Mouse (Mus musculus): ENCODE results near the gene Pip4k2a. TPM values are rescaled to one million over a fixed set of nuclear protein-coding genes. Genes with fewer than 3 reads are reported as not detected.

Pip4k2a gene
- polyA plus RNA-seq, 1 experiment from 2014 or later: 8.3 TPM

DNA sequence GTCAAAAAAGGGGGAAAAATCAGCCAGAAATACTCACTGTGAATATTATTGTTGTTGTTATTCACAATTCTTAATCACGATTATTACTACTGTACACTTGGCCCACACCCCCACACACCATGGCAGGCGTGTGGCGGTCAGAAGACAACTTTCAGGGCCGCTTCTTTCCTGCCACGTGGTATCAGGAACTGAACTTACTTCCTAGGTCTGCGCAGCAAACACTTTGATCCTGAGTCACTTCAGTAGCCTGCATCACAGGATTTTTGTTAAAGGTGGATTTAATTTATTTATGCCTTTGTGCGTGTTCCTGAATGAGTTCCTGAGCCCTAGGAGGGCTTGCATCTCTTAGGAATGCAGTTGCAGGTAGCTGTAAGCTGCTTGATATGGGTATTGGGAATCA, 49.2 kb downstream of the Pip4k2a start:
- Histone ChIP-seq H3K27ac (no peak overlapping the region), H3K4me3 (replicated peaks) (no peak overlapping the region), H3K9me3 (no peaks in the 10 kb centered on the region), H3K4me1 (replicated peaks) (no peaks in the 10 kb centered on the region), H3K27me3 (no peaks in the 10 kb centered on the region), H3K4me2 (replicated peaks) (no peak overlapping the region), H3K9ac (replicated peaks) (no peak overlapping the region), H3K36me3 (no peaks in the 10 kb centered on the region)
- 89% methylated on average over 7 of the region's 7 CpGs for WGBS
- no peak for ATAC-seq

GRCm38 (mm10) chr2:18947669-18948459, 50.1 kb downstream of the Pip4k2a start:
- H3K4me3 ChIP-seq (replicated peaks): no peak overlapping the region
- H3K27ac ChIP-seq: no peak overlapping the region
- H3K4me1 ChIP-seq (replicated peaks): no peaks in the 10 kb centered on the region
- 74% methylated on average over 7 of the region's 7 CpGs for WGBS
- H3K9ac ChIP-seq (replicated peaks): no peak overlapping the region
- H3K9me3 ChIP-seq: no peaks in the 10 kb centered on the region
- ATAC-seq: no peak
- no peaks in the 10 kb centered on the region for H3K36me3 ChIP-seq
- H3K27me3 ChIP-seq: no peaks in the 10 kb centered on the region
- no peak overlapping the region for H3K4me2 ChIP-seq (replicated peaks)

- Histone ChIP-seq H3K27ac (no peak overlapping the region), H3K4me3 (replicated peaks) (no peak overlapping the region), H3K9ac (replicated peaks) (no peak overlapping the region), H3K9me3 (no peaks in the 10 kb centered on the region), H3K27me3 (no peaks in the 10 kb centered on the region), H3K4me1 (replicated peaks) (peaks cover 8% of the 10 kb centered on the region; the same call in 1 of the 2 replicates), H3K4me2 (replicated peaks) (no peak overlapping the region), H3K36me3 (no peaks in the 10 kb centered on the region)
- WGBS: 42% methylated on average over 1 of the region's 1 CpGs
- no peak for ATAC-seq
Measured at GRCm38 (mm10) chr2:18945438-18945837, 52.5 kb downstream of the Pip4k2a start.

DNA sequence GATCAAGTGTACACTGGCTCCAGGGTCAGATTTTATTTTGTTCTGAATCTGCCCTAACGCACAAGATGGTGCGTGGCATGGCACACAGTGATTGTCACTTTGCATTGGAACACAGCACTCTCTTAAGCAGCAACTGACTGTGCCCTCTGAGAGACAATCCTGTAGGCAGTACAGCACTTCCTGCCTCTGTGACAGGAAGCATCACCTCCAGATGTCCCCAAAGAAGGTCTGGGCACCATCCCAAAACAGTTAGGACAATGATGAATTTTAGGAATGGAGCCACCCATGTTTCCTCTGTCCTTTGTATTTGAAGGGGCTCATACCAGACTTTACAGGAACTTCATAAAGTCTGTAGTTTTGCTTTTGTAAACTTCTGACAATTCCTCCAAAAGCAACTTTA, 54.0 kb downstream of the Pip4k2a start:
- no peak for ATAC-seq
- H3K36me3 ChIP-seq: no peaks in the 10 kb centered on the region
- H3K4me3 ChIP-seq (replicated peaks): no peak overlapping the region
- H3K4me1 ChIP-seq (replicated peaks): peaks cover 21% of the 10 kb centered on the region
- H3K27ac ChIP-seq: no peak overlapping the region
- 98% methylated on average over 2 of the region's 2 CpGs for WGBS
- H3K27me3 ChIP-seq: no peaks in the 10 kb centered on the region
- H3K9ac ChIP-seq (replicated peaks): no peak overlapping the region
- no peaks in the 10 kb centered on the region for H3K9me3 ChIP-seq
- H3K4me2 ChIP-seq (replicated peaks): no peak overlapping the region

DNA sequence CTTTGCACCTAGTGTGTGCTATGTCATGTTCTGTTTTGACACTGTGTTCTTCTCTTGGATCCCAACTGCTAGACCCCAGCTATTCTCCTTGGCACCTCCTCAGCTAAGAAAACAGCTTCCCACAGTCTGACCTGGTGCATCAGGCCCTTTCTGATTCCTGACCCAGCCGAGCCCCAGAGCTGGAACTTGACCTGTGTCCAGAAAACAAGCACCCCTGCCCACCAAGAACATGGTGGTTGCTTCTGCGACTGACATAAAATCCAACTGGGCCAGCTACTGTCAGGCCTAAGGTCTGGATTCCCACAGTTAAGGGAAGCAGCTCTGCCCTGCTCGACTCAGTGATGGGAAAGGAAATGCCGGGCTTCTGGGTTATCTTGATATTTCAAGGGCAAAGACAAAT, 54.6 kb downstream of the Pip4k2a start:
- Histone ChIP-seq H3K27me3 (no peaks in the 10 kb centered on the region), H3K36me3 (no peaks in the 10 kb centered on the region), H3K4me1 (replicated peaks) (peaks cover 25% of the 10 kb centered on the region), H3K27ac (no peak overlapping the region), H3K9me3 (no peaks in the 10 kb centered on the region), H3K9ac (replicated peaks) (no peak overlapping the region), H3K4me2 (replicated peaks) (no peak overlapping the region), H3K4me3 (replicated peaks) (no peak overlapping the region)
- WGBS: 81% methylated on average over 4 of the region's 4 CpGs
- ATAC-seq: no peak

- WGBS: 80% methylated on average over 12 of the region's 12 CpGs
- no peaks in the 10 kb centered on the region for H3K36me3 ChIP-seq
- peaks cover 34% of the 10 kb centered on the region for H3K4me1 ChIP-seq (replicated peaks)
Measured at GRCm38 (mm10) chr2:18940693-18941270, 57.1 kb downstream of the Pip4k2a start.

DNA sequence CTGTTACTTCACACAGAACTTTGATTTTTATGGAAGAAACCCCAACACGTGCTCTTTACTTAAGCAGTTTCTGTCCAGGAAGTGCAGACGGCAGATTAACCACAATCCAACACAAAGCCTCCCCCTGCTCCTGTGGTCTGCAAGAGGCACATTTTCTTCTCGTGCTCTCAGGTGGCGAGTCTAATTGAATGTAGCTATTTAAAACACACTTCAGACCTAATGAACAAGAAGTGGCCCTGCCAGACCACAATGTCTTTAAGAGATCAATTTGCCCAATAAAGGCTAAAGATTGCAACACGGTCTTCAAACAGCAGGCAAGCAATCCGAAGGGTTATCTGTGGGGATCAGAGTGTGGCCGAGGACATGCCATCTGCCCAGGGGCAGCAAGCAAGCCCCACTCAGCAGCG, 59.0 kb downstream of the Pip4k2a start:
- H3K27me3 ChIP-seq: no peaks in the 10 kb centered on the region
- WGBS: 12% methylated on average over 8 of the region's 8 CpGs
- H3K27ac ChIP-seq: no peak overlapping the region
- H3K4me1 ChIP-seq (replicated peaks): peaks cover 37% of the 10 kb centered on the region
- no peaks in the 10 kb centered on the region for H3K9me3 ChIP-seq
- no peaks in the 10 kb centered on the region for H3K36me3 ChIP-seq
- no peak for ATAC-seq
- H3K4me3 ChIP-seq (replicated peaks): no peak overlapping the region
- 0 out of 2 replicates have a peak overlapping the region, but pooled peaks have one; percentile 20 for H3K9ac ChIP-seq (replicated peaks)
- no peak overlapping the region for H3K4me2 ChIP-seq (replicated peaks)

More at GRCm38 (mm10) chr2:18940693-18941270, 57.1 kb downstream of the Pip4k2a start:
- H3K4me2 ChIP-seq (replicated peaks): no peak overlapping the region
- no peaks in the 10 kb centered on the region for H3K27me3 ChIP-seq
- H3K4me3 ChIP-seq (replicated peaks): no peak overlapping the region
- H3K9me3 ChIP-seq: no peaks in the 10 kb centered on the region
- ATAC-seq: no peak
- no peak overlapping the region for H3K27ac ChIP-seq
- H3K9ac ChIP-seq (replicated peaks): no peak overlapping the region

- ATAC-seq: no peak
- no peak overlapping the region for H3K27ac ChIP-seq
- no peak overlapping the region for H3K4me3 ChIP-seq (replicated peaks)
- H3K36me3 ChIP-seq: no peaks in the 10 kb centered on the region
- H3K4me2 ChIP-seq (replicated peaks): no peak overlapping the region
- H3K9me3 ChIP-seq: no peaks in the 10 kb centered on the region
- H3K27me3 ChIP-seq: no peaks in the 10 kb centered on the region
- WGBS: 30% methylated on average over 1 of the region's 1 CpGs
- H3K4me1 ChIP-seq (replicated peaks): peaks cover 44% of the 10 kb centered on the region
- no peak overlapping the region for H3K9ac ChIP-seq (replicated peaks)
Measured at GRCm38 (mm10) chr2:18938232-18938631, 59.7 kb downstream of the Pip4k2a start.

- no peak for ATAC-seq
- Histone ChIP-seq H3K9me3 (no peaks in the 10 kb centered on the region), H3K27me3 (no peaks in the 10 kb centered on the region), H3K4me2 (replicated peaks) (no peak overlapping the region), H3K36me3 (no peaks in the 10 kb centered on the region), H3K27ac (no peak overlapping the region), H3K4me1 (replicated peaks) (peaks cover 47% of the 10 kb centered on the region), H3K4me3 (replicated peaks) (no peak overlapping the region), H3K9ac (replicated peaks) (no peak overlapping the region)
- 77% methylated on average over 2 of the region's 2 CpGs for WGBS
Measured at GRCm38 (mm10) chr2:18937611-18938010, 60.3 kb downstream of the Pip4k2a start.

- ATAC-seq: no peak
- Histone ChIP-seq H3K27me3 (no peaks in the 10 kb centered on the region), H3K36me3 (no peaks in the 10 kb centered on the region), H3K9me3 (no peaks in the 10 kb centered on the region), H3K27ac (no peak overlapping the region), H3K9ac (replicated peaks) (no peak overlapping the region), H3K4me3 (replicated peaks) (no peak overlapping the region), H3K4me2 (replicated peaks) (no peak overlapping the region), H3K4me1 (replicated peaks) (peaks cover 46% of the 10 kb centered on the region)
- WGBS: 92% methylated on average over 7 of the region's 7 CpGs
Measured at GRCm38 (mm10) chr2:18936446-18936845, 61.5 kb downstream of the Pip4k2a start.

- H3K4me2 ChIP-seq (replicated peaks): no peak overlapping the region
- no peaks in the 10 kb centered on the region for H3K27me3 ChIP-seq
- H3K36me3 ChIP-seq: no peaks in the 10 kb centered on the region
- no peaks in the 10 kb centered on the region for H3K9me3 ChIP-seq
- H3K27ac ChIP-seq: no peak overlapping the region
- no peak overlapping the region for H3K4me3 ChIP-seq (replicated peaks)
- H3K4me1 ChIP-seq (replicated peaks): peaks cover 39% of the 10 kb centered on the region
- H3K9ac ChIP-seq (replicated peaks): no peak overlapping the region
- WGBS: 90% methylated on average over 2 of the region's 2 CpGs
- no peak for ATAC-seq
Measured at GRCm38 (mm10) chr2:18935581-18936027, 62.3 kb downstream of the Pip4k2a start.

DNA sequence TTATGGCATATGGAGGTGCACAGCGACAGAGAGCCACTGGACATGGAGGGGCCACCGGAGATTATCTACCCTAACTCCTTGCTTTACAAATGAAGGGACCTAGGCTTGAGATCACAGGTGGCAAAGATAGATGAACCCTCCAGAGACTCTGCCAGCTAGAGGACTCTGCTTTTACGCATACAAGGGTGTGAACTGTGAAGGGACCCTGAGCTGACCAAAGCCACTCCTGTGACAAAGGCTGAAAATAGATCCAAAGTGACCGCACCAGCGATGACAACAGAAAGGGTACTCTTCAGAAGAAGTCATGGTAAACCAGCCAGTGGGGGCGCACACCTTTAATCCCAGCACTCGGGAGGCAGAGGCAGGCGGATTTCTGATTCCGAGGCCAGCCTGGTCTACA, 63.8 kb downstream of the Pip4k2a start:
- WGBS: 89% methylated on average over 9 of the region's 9 CpGs
- ATAC-seq: no peak
- Histone ChIP-seq H3K27me3 (no peaks in the 10 kb centered on the region), H3K9ac (replicated peaks) (no peak overlapping the region), H3K27ac (no peak overlapping the region), H3K4me3 (replicated peaks) (no peak overlapping the region), H3K4me1 (replicated peaks) (peaks cover 29% of the 10 kb centered on the region), H3K9me3 (no peaks in the 10 kb centered on the region), H3K4me2 (replicated peaks) (no peak overlapping the region), H3K36me3 (no peaks in the 10 kb centered on the region)

Measured in midbrain, embryonic 13.5 days (tissue).